8 mouse cellular contexts compared by ENCODE assay signal in the genomic region with DNA sequence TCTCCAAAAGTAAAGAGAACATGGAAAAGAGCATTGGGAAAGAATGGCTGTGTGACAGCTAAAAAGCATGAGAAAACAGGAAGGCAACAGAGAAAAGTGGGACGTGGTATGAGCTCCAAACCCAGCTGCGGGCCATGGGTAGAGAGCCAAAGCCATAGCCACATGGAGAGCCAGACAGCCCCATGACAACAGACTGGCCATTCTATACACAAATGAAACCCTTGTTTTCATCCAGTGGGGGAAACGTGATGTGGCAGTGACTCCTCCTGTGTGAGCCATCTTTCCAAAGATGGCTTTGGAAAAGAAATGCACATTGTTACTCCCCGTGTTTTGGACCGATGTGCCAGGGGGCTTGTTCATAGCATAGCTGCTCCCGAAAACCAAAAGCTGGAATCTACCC. TPM values are rescaled to one million over a fixed set of nuclear protein-coding genes. Genes with fewer than 3 reads are reported as not detected.
A peak's percentile ranks its signal among the peaks of the same experiment; 100 is the strongest.
DNase-seq lines count a peak whose midpoint lies in the region; ATAC-seq and TF ChIP-seq lines count a peak whose summit lies in the region.

No protein-coding gene starts in this region.

- 47% methylated on average over 6 of the region's 6 CpGs for WGBS in kidney, embryonic 15.5 days
- 38% methylated on average over 6 of the region's 6 CpGs for WGBS in bone marrow, adult 2 months
- WGBS in forebrain, embryonic 16.5 days = 20% methylated on average over 6 of the region's 6 CpGs
- 34% methylated on average over 6 of the region's 6 CpGs for WGBS in liver, embryonic 16.5 days (ENCODE audit: insufficient replicate concordance)

- peak overlapping the region; percentile 92 for H3K4me3 ChIP-seq in kidney, embryonic 15.5 days (replicated peaks)
- peak overlapping the region; percentile 99 for H3K4me3 ChIP-seq in bone marrow, adult 2 months (replicated peaks; ENCODE audit: control insufficient read depth, low read depth, low read length)
- H3K4me3 ChIP-seq in forebrain, embryonic 16.5 days (replicated peaks; ENCODE audit: low read length) = peak overlapping the region; percentile 88
- peak overlapping the region; percentile 87 for H3K4me3 ChIP-seq in liver, embryonic 16.5 days (ENCODE audit: low read depth, low read length)

- no peak for DNase-seq in kidney, adult 18-20 months
- no peak for DNase-seq in spleen, postnatal 4 days (ENCODE audit: low spot score in 2 of 2)
- DNase-seq in embryo, embryonic 9.5 days (ENCODE audit: extremely low spot score) = no peak
- DNase-seq in urinary bladder, postnatal 4 days (ENCODE audit: low spot score in 2 of 2) = no peak

- TF ChIP-seq CTCF in bone marrow, adult 2 months (IDR thresholded peaks at IDR 0.05; ENCODE audit: control insufficient read depth, insufficient read depth, low read length) = no peak

- peak overlapping the region; percentile 83 for H3K9ac ChIP-seq in kidney, embryonic 15.5 days
- H3K9ac ChIP-seq in forebrain, embryonic 16.5 days (replicated peaks; ENCODE audit: low read depth, low read length) = peak overlapping the region; percentile 54
- H3K9ac ChIP-seq in liver, embryonic 16.5 days (ENCODE audit: low read depth, low read length) = peak overlapping the region; percentile 64

- peaks cover 18% of the 10 kb centered on the region for H3K4me1 ChIP-seq in kidney, embryonic 15.5 days
- peaks cover 1% of the 10 kb centered on the region for H3K4me1 ChIP-seq in bone marrow, adult 2 months (ENCODE audit: control insufficient read depth, insufficient read depth, low read length)
- peaks cover 24% of the 10 kb centered on the region for H3K4me1 ChIP-seq in forebrain, embryonic 16.5 days (replicated peaks; ENCODE audit: control insufficient read depth, insufficient read depth, low read length)
- peaks cover 11% of the 10 kb centered on the region for H3K4me1 ChIP-seq in liver, embryonic 16.5 days (ENCODE audit: control insufficient read depth, low read depth, low read length)

- H3K36me3 ChIP-seq in kidney, embryonic 15.5 days = peaks cover 2% of the 10 kb centered on the region
- no peaks in the 10 kb centered on the region for H3K36me3 ChIP-seq in forebrain, embryonic 16.5 days (ENCODE audit: control insufficient read depth, insufficient read depth)
- H3K36me3 ChIP-seq in liver, embryonic 16.5 days (ENCODE audit: control insufficient read depth, insufficient read depth) = no peaks in the 10 kb centered on the region

- 0 out of 2 replicates have a peak overlapping the region, but pooled peaks have one; percentile 89 for H3K27ac ChIP-seq in kidney, embryonic 15.5 days
- H3K27ac ChIP-seq in bone marrow, adult 2 months (ENCODE audit: control insufficient read depth, insufficient read depth, low read depth, low read length, poor library complexity) = peak overlapping the region; percentile 96
- peak overlapping the region; percentile 93 for H3K27ac ChIP-seq in forebrain, embryonic 16.5 days (ENCODE audit: low read length)
- H3K27ac ChIP-seq in liver, embryonic 16.5 days (ENCODE audit: low read length) = peak overlapping the region; percentile 80

- no peak for TF ChIP-seq POLR2A in bone marrow, adult 2 months (IDR thresholded peaks at IDR 0.05; ENCODE audit: borderline replicate concordance, control insufficient read depth, low read depth, low read length)

- peak; percentile 19; the same call in 1 of the 2 replicates for ATAC-seq in kidney, embryonic 15.5 days (replicated peaks; ENCODE audit: low FRiP score)
- ATAC-seq in forebrain, embryonic 16.5 days = peak; percentile 19
- ATAC-seq in liver, embryonic 16.5 days (ENCODE audit: low read depth) = peak; percentile 7; the same call in 1 of the 2 replicates

- H3K27me3 ChIP-seq in kidney, embryonic 15.5 days = peaks cover 23% of the 10 kb centered on the region
- peaks cover 2% of the 10 kb centered on the region for H3K27me3 ChIP-seq in forebrain, embryonic 16.5 days (replicated peaks; ENCODE audit: control insufficient read depth, insufficient read depth, low read length)
- no peaks in the 10 kb centered on the region; the same call in none of the 2 replicates for H3K27me3 ChIP-seq in liver, embryonic 16.5 days (ENCODE audit: control insufficient read depth, insufficient read depth, low read depth, low read length)

- peak overlapping the region; percentile 83 for H3K4me2 ChIP-seq in kidney, embryonic 15.5 days
- peak overlapping the region; percentile 89 for H3K4me2 ChIP-seq in forebrain, embryonic 16.5 days (ENCODE audit: low read length)
- H3K4me2 ChIP-seq in liver, embryonic 16.5 days (ENCODE audit: low read depth, low read length) = peak overlapping the region; percentile 86

- H3K9me3 ChIP-seq in kidney, embryonic 15.5 days (replicated peaks) = no peaks in the 10 kb centered on the region
- H3K9me3 ChIP-seq in forebrain, embryonic 16.5 days (ENCODE audit: control insufficient read depth, low read length) = no peaks in the 10 kb centered on the region
- H3K9me3 ChIP-seq in liver, embryonic 16.5 days (replicated peaks; ENCODE audit: control insufficient read depth, low read length) = no peaks in the 10 kb centered on the region

RNA-seq across cellular contexts. Expression of gene Xpa, which starts 0.4 kb away (rescaled TPM):
- 19.8 and 21.0 TPM in 2 replicates for polyA plus RNA-seq in kidney, embryonic 15.5 days (2015; fragmentation: Nextera tagmentation; extraction: Ambion mirVana)
- polyA plus RNA-seq in bone marrow, adult 2 months (2011; ENCODE audit: insufficient read depth, insufficient read length, low replicate concordance, missing spikeins) = 25.2 and 49.3 TPM in 2 replicates
- 30.0 and 33.3 TPM in 2 replicates for polyA plus RNA-seq in forebrain, embryonic 16.5 days (2015; fragmentation: Nextera tagmentation; extraction: Ambion mirVana)
- 7.0 and 7.9 TPM in 2 replicates for polyA plus RNA-seq in liver, embryonic 16.5 days (2015; fragmentation: Nextera tagmentation; extraction: Ambion mirVana)

RNA-seq across cellular contexts. Expression of gene Tstd2, which starts 58.0 kb away (rescaled TPM):
- 53.7 and 55.6 TPM in 2 replicates for polyA plus RNA-seq in kidney, embryonic 15.5 days (2015; fragmentation: Nextera tagmentation; extraction: Ambion mirVana)
- 8.3 and 12.6 TPM in 2 replicates for polyA plus RNA-seq in bone marrow, adult 2 months (2011; ENCODE audit: insufficient read depth, insufficient read length, low replicate concordance, missing spikeins)
- 32.3 and 37.7 TPM in 2 replicates for polyA plus RNA-seq in forebrain, embryonic 16.5 days (2015; fragmentation: Nextera tagmentation; extraction: Ambion mirVana)
- 8.7 and 9.8 TPM in 2 replicates for polyA plus RNA-seq in liver, embryonic 16.5 days (2015; fragmentation: Nextera tagmentation; extraction: Ambion mirVana)

RNA-seq across cellular contexts. Expression of gene Ncbp1, which starts 58.1 kb away (rescaled TPM):
- polyA plus RNA-seq in kidney, embryonic 15.5 days (2015; fragmentation: Nextera tagmentation; extraction: Ambion mirVana) = 85.7 and 88.3 TPM in 2 replicates
- 39.9 and 40.9 TPM in 2 replicates for polyA plus RNA-seq in bone marrow, adult 2 months (2011; ENCODE audit: insufficient read depth, insufficient read length, low replicate concordance, missing spikeins)
- polyA plus RNA-seq in forebrain, embryonic 16.5 days (2015; fragmentation: Nextera tagmentation; extraction: Ambion mirVana) = 98.8 and 107 TPM in 2 replicates
- polyA plus RNA-seq in liver, embryonic 16.5 days (2015; fragmentation: Nextera tagmentation; extraction: Ambion mirVana) = 30.5 and 33.6 TPM in 2 replicates
